In genomic region chr5:114072262-114072661, GRCm38 (mm10) we compare ENCODE assay signal across 26 mouse cellular contexts. TPM values are rescaled to one million over a fixed set of nuclear protein-coding genes. Genes with fewer than 3 reads are reported as not detected.
DNase-seq lines count a peak whose midpoint lies in the region; ATAC-seq lines count a peak whose summit lies in the region.
"Had no signal": no experiment of that assay in that cellular context is flagged by ENCODE, and none has a peak within 500 bp of the region (broad histone marks: within the 10 kb centered on the region; RNA-seq: fewer than 3 reads in every experiment).

No protein-coding gene starts in this region.

- H3K9ac ChIP-seq in midbrain, embryonic 13.5 days (replicated peaks): no peak overlapping the region
- H3K9ac ChIP-seq: embryonic facial prominence, embryonic 12.5 days; forebrain, embryonic 13.5 days; limb, embryonic 13.5 days; liver, embryonic 13.5 days had no signal

- ATAC-seq in midbrain, embryonic 13.5 days: no peak; the same call in 1 of the 2 replicates
- no peak for ATAC-seq in inflammation-experienced regulatory T-cells, adult 6 months
- ATAC-seq: forebrain, embryonic 13.5 days had no signal

- H3K27me3 ChIP-seq in midbrain, embryonic 10.5 days (ENCODE audit: low read depth, poor library complexity, severe bottlenecking): no peaks in the 10 kb centered on the region
- H3K27me3 ChIP-seq in midbrain, embryonic 13.5 days: no peaks in the 10 kb centered on the region
- no peaks in the 10 kb centered on the region for H3K27me3 ChIP-seq in embryonic facial prominence, embryonic 10.5 days (replicated peaks; ENCODE audit: low read depth, poor library complexity, severe bottlenecking)
- H3K27me3 ChIP-seq: embryonic facial prominence, embryonic 12.5 days; forebrain, embryonic 13.5 days; limb, embryonic 13.5 days; liver, embryonic 13.5 days had no signal

- H3K9me3 ChIP-seq in midbrain, embryonic 10.5 days (replicated peaks): no peaks in the 10 kb centered on the region
- no peaks in the 10 kb centered on the region for H3K9me3 ChIP-seq in midbrain, embryonic 13.5 days
- 0 out of 2 replicates have a peak, but pooled peaks cover 2% of the 10 kb centered on the region for H3K9me3 ChIP-seq in embryonic facial prominence, embryonic 10.5 days
- H3K9me3 ChIP-seq: embryonic facial prominence, embryonic 12.5 days; limb, embryonic 13.5 days; liver, embryonic 13.5 days had no signal

- 37% methylated on average over 2 of the region's 2 CpGs for WGBS in midbrain, embryonic 10.5 days
- WGBS in midbrain, embryonic 13.5 days: 40% methylated on average over 2 of the region's 2 CpGs
- WGBS in embryonic facial prominence, embryonic 10.5 days: 57% methylated on average over 2 of the region's 2 CpGs

- no peak overlapping the region for H3K4me3 ChIP-seq in midbrain, embryonic 10.5 days
- no peak overlapping the region for H3K4me3 ChIP-seq in midbrain, embryonic 13.5 days (replicated peaks)
- no peak overlapping the region for H3K4me3 ChIP-seq in embryonic facial prominence, embryonic 10.5 days
- H3K4me3 ChIP-seq: embryonic facial prominence, embryonic 12.5 days; forebrain, embryonic 13.5 days; gastrocnemius, adult 2 months; limb, embryonic 13.5 days; liver, embryonic 13.5 days had no signal

- no peaks in the 10 kb centered on the region; the same call in 1 of the 2 replicates for H3K36me3 ChIP-seq in midbrain, embryonic 10.5 days
- H3K36me3 ChIP-seq in midbrain, embryonic 13.5 days: peaks cover 11% of the 10 kb centered on the region; the same call in 1 of the 2 replicates
- no peaks in the 10 kb centered on the region for H3K36me3 ChIP-seq in embryonic facial prominence, embryonic 10.5 days (replicated peaks)
- H3K36me3 ChIP-seq: embryonic facial prominence, embryonic 12.5 days; limb, embryonic 13.5 days; liver, embryonic 13.5 days had no signal

- peaks cover 21% of the 10 kb centered on the region for H3K4me1 ChIP-seq in midbrain, embryonic 10.5 days
- peaks cover 5% of the 10 kb centered on the region for H3K4me1 ChIP-seq in midbrain, embryonic 13.5 days (replicated peaks)
- peaks cover 11% of the 10 kb centered on the region for H3K4me1 ChIP-seq in embryonic facial prominence, embryonic 10.5 days
- H3K4me1 ChIP-seq: embryonic facial prominence, embryonic 12.5 days; forebrain, embryonic 13.5 days; limb, embryonic 13.5 days; liver, embryonic 13.5 days had no signal

- H3K27ac ChIP-seq in midbrain, embryonic 10.5 days (replicated peaks): peak overlapping the region; percentile 85
- H3K27ac ChIP-seq in midbrain, embryonic 13.5 days: no peak overlapping the region
- H3K27ac ChIP-seq in embryonic facial prominence, embryonic 10.5 days (replicated peaks): peak overlapping the region; percentile 35; the same call in 1 of the 2 replicates
- H3K27ac ChIP-seq: embryonic facial prominence, embryonic 12.5 days; forebrain, embryonic 13.5 days; gastrocnemius, adult 2 months; limb, embryonic 13.5 days; liver, embryonic 13.5 days had no signal

- peak; percentile 76 for DNase-seq in midbrain, embryonic 10.5 days (ENCODE audit: low spot score)
- peak; percentile 88 for DNase-seq in MN1 (ENCODE audit: low spot score)
- peak; percentile 48 for DNase-seq in brain, adult 2 months (ENCODE audit: low read depth, low spot score)
- DNase-seq in embryonic facial prominence, embryonic 10.5 days (ENCODE audit: low spot score): peak; percentile 51
- no peak for DNase-seq in gastrocnemius, adult 18-20 months (ENCODE audit: low spot score)
- no peak for DNase-seq in urinary bladder, postnatal 14 days (ENCODE audit: low spot score)
- DNase-seq: B cell, adult 2 months; cerebellum, adult 18-20 months; cerebellum, postnatal 36 days; gastrocnemius, adult 2 months; kidney, adult 11 months; layer of hippocampus, adult 9-11 months; liver, embryonic 13.5 days; lung, adult 2 months; lung, postnatal 14 days; thymus, adult 18-20 months; thymus, postnatal 36 days had no signal

- no peak overlapping the region for H3K4me2 ChIP-seq in midbrain, embryonic 13.5 days (replicated peaks)
- H3K4me2 ChIP-seq: embryonic facial prominence, embryonic 12.5 days; forebrain, embryonic 13.5 days; limb, embryonic 13.5 days; liver, embryonic 13.5 days had no signal

RNA-seq across cellular contexts. Expression of gene Usp30, which starts 7.0 kb away (rescaled TPM):
- polyA plus RNA-seq in midbrain, embryonic 10.5 days (2016; fragmentation: Nextera tagmentation; extraction: Ambion mirVana): 13.0 and 15.6 TPM in 2 replicates
- 16.7 and 19.0 TPM in 2 replicates for polyA plus RNA-seq in midbrain, embryonic 13.5 days (2015; fragmentation: Nextera tagmentation; extraction: Ambion mirVana)
- 11.9 and 12.9 TPM in 2 replicates for polyA plus RNA-seq in embryonic facial prominence, embryonic 10.5 days (2016; fragmentation: Nextera tagmentation; extraction: Ambion mirVana)
- polyA plus RNA-seq in inflammation-experienced regulatory T-cells, adult 6 months (2017; shearing (Covaris generic)): 1 to 10 TPM; 2.1 to 3.5 (median 2.7) TPM
- 1 to 10 TPM; 7.2 to 8.2 TPM for total RNA-seq in gastrocnemius, adult 18-20 months (2021)

RNA-seq across cellular contexts. Expression of gene Svop, which starts 19.1 kb away (rescaled TPM):
- polyA plus RNA-seq in midbrain, embryonic 10.5 days (2016; fragmentation: Nextera tagmentation; extraction: Ambion mirVana): 8.9 and 17.7 TPM in 2 replicates
- 79.3 and 82.7 TPM in 2 replicates for polyA plus RNA-seq in midbrain, embryonic 13.5 days (2015; fragmentation: Nextera tagmentation; extraction: Ambion mirVana)
- 4.2 and 4.4 TPM in 2 replicates for polyA plus RNA-seq in embryonic facial prominence, embryonic 10.5 days (2016; fragmentation: Nextera tagmentation; extraction: Ambion mirVana)
- not detected for polyA plus RNA-seq in inflammation-experienced regulatory T-cells, adult 6 months (2017; shearing (Covaris generic))
- not detected for total RNA-seq in gastrocnemius, adult 18-20 months (2021)
- total RNA-seq: gastrocnemius, adult 2 months; gastrocnemius, postnatal 4 days; heart, adult 8-10 months; heart, postnatal 25 days; megakaryocyte, adult 5-6 weeks had no signal
- polyA plus RNA-seq: lung, adult 2 months had no signal

RNA-seq across cellular contexts. Expression of gene Alkbh2, which starts 55.8 kb away (rescaled TPM):
- 12.2 and 12.8 TPM in 2 replicates for polyA plus RNA-seq in midbrain, embryonic 10.5 days (2016; fragmentation: Nextera tagmentation; extraction: Ambion mirVana)
- 5.8 and 6.0 TPM in 2 replicates for polyA plus RNA-seq in midbrain, embryonic 13.5 days (2015; fragmentation: Nextera tagmentation; extraction: Ambion mirVana)
- polyA plus RNA-seq in embryonic facial prominence, embryonic 10.5 days (2016; fragmentation: Nextera tagmentation; extraction: Ambion mirVana): 12.9 and 13.4 TPM in 2 replicates
- polyA plus RNA-seq in inflammation-experienced regulatory T-cells, adult 6 months (2017; shearing (Covaris generic)): 1 to 10 TPM; 4.3 to 8.4 (median 5.4) TPM
- 1 to 10 TPM in 1 of 2 experiments, under 1 TPM in 1; 0.53 to 1.0 TPM for total RNA-seq in gastrocnemius, adult 18-20 months (2021)

RNA-seq across cellular contexts. Expression of gene Ung, which starts 57.9 kb away (rescaled TPM):
- 58.9 and 67.5 TPM in 2 replicates for polyA plus RNA-seq in midbrain, embryonic 10.5 days (2016; fragmentation: Nextera tagmentation; extraction: Ambion mirVana)
- 14.8 and 17.4 TPM in 2 replicates for polyA plus RNA-seq in midbrain, embryonic 13.5 days (2015; fragmentation: Nextera tagmentation; extraction: Ambion mirVana)
- 76.0 and 76.1 TPM in 2 replicates for polyA plus RNA-seq in embryonic facial prominence, embryonic 10.5 days (2016; fragmentation: Nextera tagmentation; extraction: Ambion mirVana)
- 1 to 10 TPM; 7.8 to 9.1 (median 8.5) TPM for polyA plus RNA-seq in inflammation-experienced regulatory T-cells, adult 6 months (2017; shearing (Covaris generic))
- 1 to 10 TPM; 6.0 to 9.2 TPM for total RNA-seq in gastrocnemius, adult 18-20 months (2021)

Comparison
In these comparisons a context has a peak if more than half of its experiments do, and no peak if none do; other contexts are left out.
1. DNase-seq: peak in midbrain, embryonic 10.5 days (single experiment), MN1 (single experiment), brain, adult 2 months (single experiment) and embryonic facial prominence, embryonic 10.5 days (single experiment); none in gastrocnemius, adult 18-20 months (single experiment) and urinary bladder, postnatal 14 days (single experiment).